Mouse (Mus musculus): ENCODE measurements around the gene 4930447C04Rik. TPM values are rescaled to one million over a fixed set of nuclear protein-coding genes. Genes with fewer than 3 reads are reported as not detected.
A peak's percentile ranks its signal among the peaks of the same experiment; 100 is the strongest.

Gene 4930447C04Rik
- total and polyA plus RNA-seq, 2 experiments: not detected

- H3K9ac ChIP-seq (ENCODE audit: low read depth, low read length): no peak overlapping the region
- H3K4me1 ChIP-seq (ENCODE audit: control insufficient read depth, insufficient read depth, low read length): no peaks in the 10 kb centered on the region
- no peak overlapping the region for H3K27ac ChIP-seq (replicated peaks; ENCODE audit: insufficient read depth, low read depth, low read length)
- TF ChIP-seq CTCF (IDR thresholded peaks at IDR 0.05; ENCODE audit: low read depth, low read length) (peak; percentile 91), POLR2A (IDR thresholded peaks at IDR 0.05; ENCODE audit: extremely low read depth, insufficient read depth, low read length) (no peak)
- H3K27me3 ChIP-seq (ENCODE audit: control insufficient read depth, insufficient read depth, low read length): peaks cover 2% of the 10 kb centered on the region; the same call in 1 of the 2 replicates
- DNase-seq (ENCODE audit: extremely low read depth, low read depth, low spot score): peak; percentile 40
- H3K79me2 ChIP-seq (ENCODE audit: control insufficient read depth, insufficient read depth, low read length): no peaks in the 10 kb centered on the region
- H3K4me3 ChIP-seq (ENCODE audit: insufficient read depth, low read depth, low read length): no peak overlapping the region
- no peaks in the 10 kb centered on the region for H3K36me3 ChIP-seq (ENCODE audit: control insufficient read depth, insufficient read depth, low read length)
- 7% methylated on average over 12 of the region's 12 CpGs for WGBS
These were observed 36.1 kb upstream of the 4930447C04Rik start for GRCm38 (mm10) chr12:72976718-72977117.

DNA sequence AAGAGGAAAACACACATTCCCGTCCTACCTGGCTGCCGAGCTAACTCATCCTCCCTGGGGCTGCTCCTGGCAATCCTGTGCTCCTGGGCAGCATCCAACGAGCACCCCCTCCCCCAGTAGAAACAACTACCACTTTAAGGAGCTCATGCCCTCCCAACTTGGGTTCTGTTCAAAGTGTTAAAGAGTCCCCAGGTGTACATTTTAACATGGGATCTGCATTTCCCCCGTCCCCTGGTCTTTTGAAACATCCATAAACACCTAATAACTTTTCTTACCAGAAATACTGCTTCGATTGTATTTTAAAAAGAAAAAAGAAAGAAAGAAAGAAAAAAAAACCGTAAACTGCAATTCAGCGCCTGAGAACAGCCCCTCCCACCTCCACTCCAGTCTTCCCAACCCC lies 35.6 kb upstream of the 4930447C04Rik start:
- Histone ChIP-seq H3K9ac (ENCODE audit: low read depth, low read length) (no peak overlapping the region), H3K4me3 (ENCODE audit: insufficient read depth, low read depth, low read length) (no peak overlapping the region), H3K27ac (replicated peaks; ENCODE audit: insufficient read depth, low read depth, low read length) (no peak overlapping the region), H3K36me3 (ENCODE audit: control insufficient read depth, insufficient read depth, low read length) (no peaks in the 10 kb centered on the region), H3K27me3 (ENCODE audit: control insufficient read depth, insufficient read depth, low read length) (no peaks in the 10 kb centered on the region; the same call in 1 of the 2 replicates), H3K79me2 (ENCODE audit: control insufficient read depth, insufficient read depth, low read length) (no peaks in the 10 kb centered on the region), H3K4me1 (ENCODE audit: control insufficient read depth, insufficient read depth, low read length) (no peaks in the 10 kb centered on the region)
- TF ChIP-seq POLR2A (IDR thresholded peaks at IDR 0.05; ENCODE audit: extremely low read depth, insufficient read depth, low read length) (no peak), CTCF (IDR thresholded peaks at IDR 0.05; ENCODE audit: low read depth, low read length) (no peak)
- no peak for DNase-seq (ENCODE audit: extremely low read depth, low read depth, low spot score)
- WGBS: 16% methylated on average over 7 of the region's 7 CpGs

- Histone ChIP-seq H3K4me3 (ENCODE audit: insufficient read depth, low read depth, low read length) (no peak overlapping the region), H3K9ac (ENCODE audit: low read depth, low read length) (no peak overlapping the region), H3K27ac (replicated peaks; ENCODE audit: insufficient read depth, low read depth, low read length) (no peak overlapping the region), H3K27me3 (ENCODE audit: control insufficient read depth, insufficient read depth, low read length) (no peaks in the 10 kb centered on the region; the same call in 1 of the 2 replicates), H3K4me1 (ENCODE audit: control insufficient read depth, insufficient read depth, low read length) (no peaks in the 10 kb centered on the region), H3K36me3 (ENCODE audit: control insufficient read depth, insufficient read depth, low read length) (no peaks in the 10 kb centered on the region), H3K79me2 (ENCODE audit: control insufficient read depth, insufficient read depth, low read length) (no peaks in the 10 kb centered on the region)
- peak; percentile 38 for DNase-seq (ENCODE audit: extremely low read depth, low read depth, low spot score)
- TF ChIP-seq POLR2A (IDR thresholded peaks at IDR 0.05; ENCODE audit: extremely low read depth, insufficient read depth, low read length): no peak
- peak; percentile 23; the same call in 1 of the 2 replicates for TF ChIP-seq CTCF (IDR thresholded peaks at IDR 0.05; ENCODE audit: low read depth, low read length)
- 5% methylated on average over 6 of the region's 6 CpGs for WGBS
These were observed 32.6 kb upstream of the 4930447C04Rik start for GRCm38 (mm10) chr12:72973161-72973560.

DNA sequence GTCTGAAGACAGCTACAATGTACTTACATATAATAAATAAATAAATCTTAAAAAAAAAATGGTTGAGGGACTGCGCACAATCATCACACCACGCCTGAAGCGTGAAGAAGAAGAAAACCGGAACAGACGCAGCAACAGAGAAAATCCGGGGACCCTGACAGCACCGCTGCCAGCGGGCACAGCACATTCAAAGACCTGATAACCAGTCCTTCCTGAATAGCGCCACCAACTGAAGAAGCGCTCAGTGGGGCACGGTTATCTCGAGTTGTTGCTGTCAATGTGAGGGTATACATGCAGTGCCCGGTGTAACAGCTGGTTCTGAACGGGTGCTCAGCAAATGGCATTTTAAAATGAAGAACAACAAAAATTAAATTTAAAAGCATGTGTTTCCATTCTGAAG lies 30.0 kb upstream of the 4930447C04Rik start:
- no peak for TF ChIP-seq POLR2A (IDR thresholded peaks at IDR 0.05; ENCODE audit: extremely low read depth, insufficient read depth, low read length)
- Histone ChIP-seq H3K4me3 (ENCODE audit: insufficient read depth, low read depth, low read length) (no peak overlapping the region), H3K36me3 (ENCODE audit: control insufficient read depth, insufficient read depth, low read length) (no peaks in the 10 kb centered on the region), H3K27ac (replicated peaks; ENCODE audit: insufficient read depth, low read depth, low read length) (no peak overlapping the region), H3K4me1 (ENCODE audit: control insufficient read depth, insufficient read depth, low read length) (no peaks in the 10 kb centered on the region), H3K9ac (ENCODE audit: low read depth, low read length) (no peak overlapping the region), H3K79me2 (ENCODE audit: control insufficient read depth, insufficient read depth, low read length) (no peaks in the 10 kb centered on the region), H3K27me3 (ENCODE audit: control insufficient read depth, insufficient read depth, low read length) (no peaks in the 10 kb centered on the region)
- WGBS: 69% methylated on average over 14 of the region's 14 CpGs
- DNase-seq (ENCODE audit: extremely low read depth, low read depth, low spot score): no peak

GRCm38 (mm10) chr12:72967541-72967940 lies 27.0 kb upstream of the 4930447C04Rik start:
- no peak for TF ChIP-seq CTCF (IDR thresholded peaks at IDR 0.05; ENCODE audit: low read depth, low read length)
- TF ChIP-seq POLR2A (IDR thresholded peaks at IDR 0.05; ENCODE audit: extremely low read depth, insufficient read depth, low read length): no peak
- DNase-seq (ENCODE audit: extremely low read depth, low read depth, low spot score): no peak
- no peak overlapping the region for H3K27ac ChIP-seq (replicated peaks; ENCODE audit: insufficient read depth, low read depth, low read length)
- H3K27me3 ChIP-seq (ENCODE audit: control insufficient read depth, insufficient read depth, low read length): no peaks in the 10 kb centered on the region
- 84% methylated on average over 7 of the region's 7 CpGs for WGBS
- no peaks in the 10 kb centered on the region for H3K4me1 ChIP-seq (ENCODE audit: control insufficient read depth, insufficient read depth, low read length)
- H3K36me3 ChIP-seq (ENCODE audit: control insufficient read depth, insufficient read depth, low read length): no peaks in the 10 kb centered on the region
- H3K4me3 ChIP-seq (ENCODE audit: insufficient read depth, low read depth, low read length): no peak overlapping the region
- no peak overlapping the region for H3K9ac ChIP-seq (ENCODE audit: low read depth, low read length)
- no peaks in the 10 kb centered on the region for H3K79me2 ChIP-seq (ENCODE audit: control insufficient read depth, insufficient read depth, low read length)

DNA sequence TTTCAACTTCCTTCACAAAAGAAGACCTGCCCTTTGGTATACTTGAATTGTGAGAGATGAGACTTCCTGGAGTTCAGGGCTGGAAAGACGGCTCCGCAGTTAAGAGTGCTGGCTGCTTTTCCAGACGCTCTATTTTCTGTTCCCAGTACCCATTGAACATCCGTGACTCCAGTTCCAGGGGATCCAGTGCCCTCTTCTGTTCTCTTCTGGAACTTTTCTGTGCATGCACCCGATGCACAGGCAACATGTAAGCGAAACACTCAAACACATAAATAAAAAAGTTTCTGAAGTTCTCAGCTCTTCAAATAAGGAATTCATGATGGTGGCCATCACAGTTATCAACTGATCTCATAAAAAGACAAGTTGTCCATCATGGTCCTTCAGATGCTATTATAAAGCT lies 22.2 kb upstream of the 4930447C04Rik start:
- Histone ChIP-seq H3K27ac (replicated peaks; ENCODE audit: insufficient read depth, low read depth, low read length) (no peak overlapping the region), H3K79me2 (ENCODE audit: control insufficient read depth, insufficient read depth, low read length) (no peaks in the 10 kb centered on the region), H3K36me3 (ENCODE audit: control insufficient read depth, insufficient read depth, low read length) (no peaks in the 10 kb centered on the region), H3K4me3 (ENCODE audit: insufficient read depth, low read depth, low read length) (no peak overlapping the region), H3K4me1 (ENCODE audit: control insufficient read depth, insufficient read depth, low read length) (no peaks in the 10 kb centered on the region), H3K9ac (ENCODE audit: low read depth, low read length) (no peak overlapping the region), H3K27me3 (ENCODE audit: control insufficient read depth, insufficient read depth, low read length) (peaks cover 11% of the 10 kb centered on the region; the same call in 1 of the 2 replicates)
- 72% methylated on average over 6 of the region's 6 CpGs for WGBS
- TF ChIP-seq POLR2A (IDR thresholded peaks at IDR 0.05; ENCODE audit: extremely low read depth, insufficient read depth, low read length): no peak
- no peak for TF ChIP-seq CTCF (IDR thresholded peaks at IDR 0.05; ENCODE audit: low read depth, low read length)
- no peak for DNase-seq (ENCODE audit: extremely low read depth, low read depth, low spot score)

Measured in liver, adult 2 months (tissue).